Comparison of ENCODE assay signal across 8 mouse cellular contexts in the genomic region with DNA sequence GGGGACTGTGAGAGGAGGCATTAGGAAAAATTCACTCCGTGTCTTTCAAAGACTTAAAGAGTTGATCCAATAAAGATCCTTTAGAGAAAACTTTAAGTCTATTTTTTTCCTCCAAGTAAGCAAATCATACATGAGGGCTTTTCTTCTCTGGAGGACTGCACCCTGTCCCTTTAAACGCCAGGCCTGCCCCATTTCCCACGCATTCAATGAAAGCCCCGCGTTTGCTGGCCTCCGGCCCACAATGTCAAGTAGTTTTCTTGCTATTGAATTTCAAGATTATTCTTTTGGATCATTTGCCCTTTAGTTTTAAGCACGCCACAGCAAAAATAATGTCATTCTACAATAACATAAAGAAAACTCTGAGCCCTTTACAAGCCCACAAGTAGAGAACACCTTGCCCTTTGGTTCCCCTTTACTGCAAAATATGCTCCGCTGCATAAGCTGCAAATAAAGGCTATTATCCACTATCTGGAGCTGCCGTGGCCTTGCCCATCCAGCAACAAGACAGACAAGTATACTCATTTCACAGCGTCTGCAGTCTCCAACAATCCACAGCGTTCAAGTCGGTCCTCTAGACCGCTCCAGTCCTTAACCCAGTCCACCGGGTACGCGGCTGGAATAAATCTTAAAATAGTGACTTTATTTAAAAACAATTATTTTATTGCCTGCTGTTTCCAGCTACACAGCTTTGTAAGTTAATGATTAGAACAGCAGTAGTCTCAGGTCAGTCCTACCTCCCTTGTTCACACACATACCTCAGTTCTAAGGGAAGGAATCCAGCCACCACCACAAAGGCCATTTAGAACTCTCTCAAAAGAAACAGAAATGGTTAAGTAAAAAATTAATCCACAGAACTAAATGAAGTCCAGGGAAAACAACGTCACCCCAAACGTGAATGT. TPM values are rescaled to one million over a fixed set of nuclear protein-coding genes. Genes with fewer than 3 reads are reported as not detected.
A peak's percentile ranks its signal among the peaks of the same experiment; 100 is the strongest.
DNase-seq lines count a peak whose midpoint lies in the region; ATAC-seq and TF ChIP-seq lines count a peak whose summit lies in the region.

No protein-coding gene starts in this region.

- peak overlapping the region; percentile 52; the same call in 1 of the 2 replicates for H3K27ac ChIP-seq in hindbrain, embryonic 15.5 days (replicated peaks)
- peak overlapping the region; percentile 12; the same call in 1 of the 2 replicates for H3K27ac ChIP-seq in stomach, embryonic 16.5 days (ENCODE audit: low read length)

- intact Hi-C loops in gastrocnemius, postnatal 36 days (cut with DNase I): no loop called here

- peak overlapping the region; percentile 39 for H3K4me2 ChIP-seq in hindbrain, embryonic 15.5 days
- H3K4me2 ChIP-seq in stomach, embryonic 16.5 days (ENCODE audit: low read depth, low read length): peak overlapping the region; percentile 28

- H3K9ac ChIP-seq in hindbrain, embryonic 15.5 days: no peak overlapping the region
- no peak overlapping the region; the same call in 1 of the 2 replicates for H3K9ac ChIP-seq in stomach, embryonic 16.5 days (ENCODE audit: low read length)

- no peak for TF ChIP-seq CTCF in lung, adult 2 months (IDR thresholded peaks at IDR 0.05; ENCODE audit: insufficient read depth, low read length)

- H3K4me3 ChIP-seq in hindbrain, embryonic 15.5 days: no peak overlapping the region
- no peak overlapping the region for H3K4me3 ChIP-seq in lung, adult 2 months (replicated peaks; ENCODE audit: extremely low read depth, low read depth, low read length)
- no peak overlapping the region for H3K4me3 ChIP-seq in stomach, embryonic 16.5 days (replicated peaks; ENCODE audit: low read length)

- 0 out of 2 replicates have a peak, but pooled peaks have one; percentile 67 for ATAC-seq in hindbrain, embryonic 15.5 days (ENCODE audit: low FRiP score, low read depth)
- no peak for ATAC-seq in stomach, embryonic 16.5 days (ENCODE audit: insufficient read depth, low FRiP score)
- no peak for ATAC-seq in granulocyte monocyte progenitor cell, adult 5-6 weeks (replicated peaks; ENCODE audit: poor library complexity, severe bottlenecking)
- ATAC-seq in inflammation-experienced regulatory T-cells, adult 6 months: no peak

- peak; percentile 8 for DNase-seq in ovary, adult 18-20 months (ENCODE audit: low spot score)
- no peak for DNase-seq in ovary, postnatal 10 days (ENCODE audit: low spot score)
- DNase-seq in lung, adult 2 months: peak; percentile 38
- no peak for DNase-seq in gastrocnemius, postnatal 36 days

- TF ChIP-seq POLR2A in lung, adult 2 months (IDR thresholded peaks at IDR 0.05; ENCODE audit: borderline replicate concordance, extremely low read depth, low read depth, low read length): no peak

- no peaks in the 10 kb centered on the region for H3K9me3 ChIP-seq in hindbrain, embryonic 15.5 days
- no peaks in the 10 kb centered on the region for H3K9me3 ChIP-seq in stomach, embryonic 16.5 days (replicated peaks; ENCODE audit: control insufficient read depth, low read length)

- no peaks in the 10 kb centered on the region for H3K27me3 ChIP-seq in hindbrain, embryonic 15.5 days
- no peaks in the 10 kb centered on the region for H3K27me3 ChIP-seq in stomach, embryonic 16.5 days (ENCODE audit: control insufficient read depth, insufficient read depth, low read length)

- 0 out of 2 replicates have a peak, but pooled peaks cover 2% of the 10 kb centered on the region for H3K36me3 ChIP-seq in hindbrain, embryonic 15.5 days
- H3K36me3 ChIP-seq in stomach, embryonic 16.5 days (ENCODE audit: control insufficient read depth, insufficient read depth, low read length): no peaks in the 10 kb centered on the region

- WGBS in hindbrain, embryonic 15.5 days: 27% methylated on average over 18 of the region's 18 CpGs
- WGBS in lung, adult 2 months: 57% methylated on average over 18 of the region's 18 CpGs
- 31% methylated on average over 18 of the region's 18 CpGs for WGBS in stomach, embryonic 16.5 days

- peaks cover 52% of the 10 kb centered on the region for H3K4me1 ChIP-seq in hindbrain, embryonic 15.5 days (replicated peaks)
- no peaks in the 10 kb centered on the region; the same call in 1 of the 2 replicates for H3K4me1 ChIP-seq in lung, adult 2 months (ENCODE audit: control insufficient read depth, insufficient read depth, low read length)
- peaks cover 19% of the 10 kb centered on the region; the same call in 1 of the 2 replicates for H3K4me1 ChIP-seq in stomach, embryonic 16.5 days (ENCODE audit: control insufficient read depth, insufficient read depth, low read length)

RNA-seq across cellular contexts. Expression of a gene that starts 15.5 kb away (rescaled TPM):
- polyA plus RNA-seq in hindbrain, embryonic 15.5 days (2015; fragmentation: Nextera tagmentation; extraction: Ambion mirVana): 77.3 and 83.1 TPM in 2 replicates
- 6.7 and 8.5 TPM in 2 replicates for polyA plus RNA-seq in lung, adult 2 months (2012; rRNA removed)
- polyA plus RNA-seq in stomach, embryonic 16.5 days (2015; fragmentation: Nextera tagmentation; extraction: Ambion mirVana): 33.0 and 41.5 TPM in 2 replicates
- total RNA-seq in granulocyte monocyte progenitor cell, adult 5-6 weeks (2014; fragmentation: Nextera tagmentation): 6.0 and 8.5 TPM in 2 replicates
- 8.8 and 10.5 TPM in 2 replicates for total RNA-seq in granulocyte monocyte progenitor cell, adult 5-6 weeks (2017)
- 100 to 1,000 TPM in 2 of 3 experiments, 10 to 100 TPM in 1; 91.7 to 126 (median 120) TPM for polyA plus RNA-seq in inflammation-experienced regulatory T-cells, adult 6 months (2017; shearing (Covaris generic))
- 10 to 100 TPM; 92.2 to 94.5 TPM for total RNA-seq in gastrocnemius, postnatal 36 days (2021)

Comparison
In these comparisons a context has a peak if more than half of its experiments do, and no peak if none do; other contexts are left out.
1. DNase-seq: peak in ovary, adult 18-20 months (single experiment) and lung, adult 2 months (single experiment); none in ovary, postnatal 10 days (single experiment) and gastrocnemius, postnatal 36 days (0 of 2).